Mouse (Mus musculus) adrenal gland (tissue): Measurements from ENCODE around the gene Sertad3.

Experiments used
- intact Hi-C: fragments of 180-260 bp; cut with DNase I; formaldehyde crosslinking; loops from one replicate; pipeline ENCODE4 v1.15.1; 2025
- long read RNA-seq, 2 experiments: library from polyadenylated mRNA; unstranded; transcript quantifications; one replicate each; pipeline ENCODE4 v2.0.0; 2020; ENCODE audit warnings: borderline replicate concordance in 1 of 2; ENCODE audit not compliant: insufficient replicate concordance in 1 of 2

The Sertad3 gene
- long read RNA-seq, experiment 1, transcript Sertad3-201 (2 exons, 1,329 nt): major isoform, 9 of 9 reads
- long read RNA-seq, experiment 1, partial matches to known transcripts: 0 of 9 reads
- long read RNA-seq, experiment 1, other reads (novel, unspliced or antisense): 0 of 9 reads
- long read RNA-seq, experiment 2, transcript Sertad3-201 (2 exons, 1,329 nt): major isoform, 14 of 16 reads
- long read RNA-seq, experiment 2, partial matches to known transcripts: 0 of 16 reads
- long read RNA-seq, experiment 2, other reads (novel, unspliced or antisense): 2 of 16 reads

- intact Hi-C loops: no loop called here
Observed at GRCm38 (mm10) chr7:27473156-27473834, at the start of gene Sertad3. TSS of gene Sertad3 (plus strand) at chr7:27473768.

- intact Hi-C loops: no loop called here
Observed at GRCm38 (mm10) chr7:27427387-27427786, 46.2 kb upstream of the Sertad3 start.

GRCm38 (mm10) chr7:27428002-27428401, 45.6 kb upstream of the Sertad3 start:
- intact Hi-C loops: no loop called here

DNA sequence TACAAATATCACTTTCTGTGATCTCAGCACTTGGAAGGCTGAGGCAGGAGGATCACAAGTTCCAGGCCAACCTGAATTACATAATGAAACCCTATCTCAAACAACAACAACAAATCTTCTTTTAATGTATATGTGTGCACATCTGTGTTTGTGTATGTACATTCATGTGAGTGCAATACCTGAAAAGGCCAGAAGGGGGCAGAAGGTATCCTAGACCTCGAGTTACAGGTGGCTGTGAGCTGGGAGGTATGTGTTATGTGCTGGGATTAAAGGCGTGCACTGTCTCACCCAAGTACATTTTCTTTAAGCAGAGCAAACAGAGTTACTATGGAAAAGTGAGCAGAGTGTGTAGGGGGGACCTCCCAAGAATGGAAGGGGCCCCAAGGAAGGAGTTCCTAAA, 44.4 kb upstream of the Sertad3 start:
- intact Hi-C loops: no loop called here

GRCm38 (mm10) chr7:27433349-27433748, 40.2 kb upstream of the Sertad3 start:
- intact Hi-C loops: no loop called here

DNA sequence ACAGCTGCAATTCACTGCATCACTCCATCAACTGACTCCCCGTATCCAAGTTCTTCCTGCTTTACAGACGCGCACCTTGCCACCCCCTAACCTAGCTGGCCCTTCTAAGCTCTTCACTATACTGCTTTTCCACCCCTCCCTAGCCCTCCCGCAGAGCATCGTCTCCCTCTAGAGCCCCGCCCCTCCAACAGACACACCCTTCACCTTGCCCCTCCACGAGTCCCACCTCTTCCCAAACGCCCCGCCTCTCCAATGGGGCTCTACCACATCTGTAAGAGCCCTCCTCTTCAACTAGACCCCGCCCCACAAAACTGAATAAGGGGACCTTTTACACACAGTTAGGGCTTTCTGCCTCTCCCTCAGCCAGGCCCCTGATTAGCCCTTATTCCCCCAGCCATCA, 39.8 kb upstream of the Sertad3 start:
- intact Hi-C loops: no loop called here

DNA sequence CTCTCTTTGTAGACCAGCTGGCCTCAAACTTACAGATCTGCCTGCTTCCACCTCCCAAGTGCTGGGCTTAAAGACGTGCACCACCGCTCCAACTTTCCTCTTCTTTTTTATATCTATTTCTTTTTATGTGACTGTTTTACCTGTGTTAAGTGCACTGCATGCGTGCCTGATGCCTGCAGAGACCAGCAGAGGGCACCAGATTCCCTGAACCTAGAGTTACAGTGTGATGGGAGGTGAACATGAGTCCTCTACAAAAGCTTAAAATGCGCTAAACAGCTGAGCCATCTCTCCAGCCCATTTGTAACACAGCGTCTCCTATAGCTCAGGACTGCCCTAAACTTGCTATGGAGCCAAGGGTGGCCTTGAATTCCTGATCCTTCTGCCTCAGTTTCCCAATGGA, 36.0 kb upstream of the Sertad3 start:
- intact Hi-C loops: no loop called here

DNA sequence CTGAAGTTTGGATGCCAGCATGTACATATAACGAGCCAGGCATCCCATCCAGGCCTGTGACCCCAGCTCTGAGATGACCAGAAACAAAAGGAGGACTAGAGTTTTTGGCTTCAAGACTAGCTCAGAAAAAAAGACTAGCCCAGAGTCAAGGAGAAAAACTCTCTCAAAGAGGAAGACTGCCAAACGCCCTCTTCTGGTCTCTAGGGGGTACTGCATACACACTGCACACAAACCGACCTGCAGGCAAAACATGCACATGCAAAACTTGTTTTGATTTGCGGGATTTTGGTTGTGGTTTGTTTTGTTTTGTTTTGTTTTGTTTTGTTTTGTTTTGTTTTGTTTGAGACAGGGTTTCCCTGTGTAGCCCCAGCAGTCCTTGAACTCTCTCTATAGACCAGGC, 33.6 kb upstream of the Sertad3 start:
- intact Hi-C loops: no loop called here

GRCm38 (mm10) chr7:27446051-27446450, 27.5 kb upstream of the Sertad3 start:
- intact Hi-C loops: no loop called here

DNA sequence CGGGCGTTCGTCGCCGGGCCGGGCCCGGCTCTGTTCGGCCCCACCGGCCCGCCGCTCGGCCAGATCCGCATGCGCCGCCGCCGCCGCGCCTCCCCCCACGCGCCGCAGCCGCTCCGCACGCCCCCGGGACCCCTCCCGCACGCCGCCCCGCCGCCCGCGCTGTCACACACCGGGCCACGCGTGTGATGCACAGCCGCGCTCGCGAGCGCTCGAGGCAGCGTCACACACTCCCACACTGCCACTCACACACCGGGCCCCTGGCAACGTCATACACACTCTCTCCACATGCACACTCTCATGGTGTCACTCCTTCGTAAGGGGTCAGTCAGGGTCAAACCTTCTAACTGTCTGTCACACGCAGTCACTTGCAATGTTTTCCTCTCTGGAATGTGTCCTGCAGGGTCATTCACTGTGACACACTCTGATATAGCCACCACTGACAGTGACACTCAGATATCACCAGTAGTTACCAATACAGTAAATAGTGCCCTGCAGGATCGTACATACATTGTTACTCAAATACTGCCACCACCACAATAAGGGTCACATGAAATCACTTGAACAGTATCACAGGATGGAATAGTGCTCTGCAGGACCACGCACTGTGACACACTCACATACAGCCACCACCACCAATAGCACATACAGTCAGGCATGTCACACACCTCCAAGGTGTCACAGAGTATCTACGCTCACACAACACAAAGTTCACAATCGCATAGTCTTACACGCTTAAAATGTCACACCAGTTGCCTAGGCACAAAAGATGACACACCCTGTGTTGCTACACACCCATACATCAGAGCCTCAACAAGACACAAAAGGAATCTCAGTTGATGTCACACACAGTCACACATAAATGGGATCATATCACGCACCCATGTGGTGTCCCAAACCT, 26.8 kb upstream of the Sertad3 start:
- intact Hi-C loops: no loop called here

- intact Hi-C loops: no loop called here
Observed at GRCm38 (mm10) chr7:27447419-27448286, 25.9 kb upstream of the Sertad3 start, which contains the start of the genes Sptbn4 and Blvrb. TSS of gene Sptbn4 (minus strand) at chr7:27447686. TSS of gene Blvrb (plus strand) at chr7:27447978.

DNA sequence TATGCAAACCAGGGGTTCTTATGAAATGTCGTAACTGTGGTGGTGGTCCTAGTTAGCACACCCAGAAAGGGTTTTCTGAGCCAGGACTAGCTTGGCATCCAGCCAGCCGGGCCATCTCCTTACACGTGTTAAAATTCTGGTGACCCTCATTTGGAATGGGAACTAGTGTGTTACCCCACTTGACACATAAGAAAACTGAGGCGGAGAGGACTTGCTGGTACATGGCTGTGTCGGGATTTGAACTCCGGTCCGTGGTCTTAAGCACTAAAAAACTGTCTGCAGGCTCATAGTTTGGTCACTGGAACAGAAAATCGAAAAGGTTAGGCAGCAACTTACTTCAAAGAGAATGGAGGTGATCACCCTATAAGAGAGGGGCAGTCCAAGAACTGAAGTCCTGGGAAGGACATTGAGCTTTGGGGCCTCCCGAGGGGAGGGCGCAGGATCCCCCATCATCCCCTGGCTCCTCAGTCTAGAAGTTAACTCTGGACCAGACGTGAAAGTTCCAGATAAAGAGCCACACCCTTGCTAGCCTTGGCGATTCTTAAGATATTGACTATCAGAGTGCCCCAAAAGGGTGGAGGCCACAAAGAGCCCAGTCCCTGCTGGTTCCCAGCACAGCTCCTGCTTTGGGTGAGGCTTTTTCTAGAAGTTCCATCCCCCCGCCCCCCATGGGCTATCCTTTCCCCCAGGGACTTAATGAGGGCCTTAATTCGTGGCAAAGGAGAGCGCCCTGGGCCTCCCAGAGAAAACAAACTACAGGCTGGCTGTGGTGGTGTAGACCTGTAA, 25.0 kb upstream of the Sertad3 start:
- intact Hi-C loops: no loop called here

DNA sequence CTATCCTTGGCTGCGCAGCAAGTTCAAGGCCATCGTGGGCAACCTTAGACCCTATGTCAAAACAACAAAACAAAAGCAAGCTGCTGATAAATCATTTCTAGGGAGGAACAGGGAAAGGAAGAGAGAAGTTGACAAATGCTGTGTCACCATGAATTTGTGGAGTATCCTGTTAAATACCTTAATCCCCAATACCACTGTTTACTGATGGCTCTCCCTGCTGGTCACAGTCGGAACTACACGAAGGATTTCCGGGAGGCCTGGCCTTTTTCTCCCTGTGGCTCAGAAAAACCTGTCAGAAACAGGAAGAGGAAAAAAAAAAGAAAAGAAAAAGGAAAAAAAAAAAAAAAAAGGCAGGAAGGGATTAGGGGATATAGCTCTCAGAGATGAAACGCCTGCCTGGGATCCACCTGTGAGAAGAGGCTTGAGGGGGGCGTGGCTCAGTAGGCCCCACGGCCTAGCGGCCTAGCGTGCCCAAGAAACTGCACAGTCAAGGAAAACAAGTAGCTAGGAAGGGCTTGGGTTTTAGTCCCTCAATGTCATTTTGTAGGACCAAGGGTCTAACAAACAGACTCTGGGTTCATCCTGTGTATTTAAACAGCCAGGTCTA, 24.2 kb upstream of the Sertad3 start:
- intact Hi-C loops: no loop called here

- intact Hi-C loops: loop anchor here (10.0 kb wide), 1 partner anchor 53 kb away; no protein-coding TSS in a partner anchor
Observed at GRCm38 (mm10) chr7:27451359-27451758, 22.2 kb upstream of the Sertad3 start.

- intact Hi-C loops: loop anchor here (10.0 kb wide), 1 partner anchor 53 kb away; no protein-coding TSS in a partner anchor
Observed at GRCm38 (mm10) chr7:27452206-27452770, 21.3 kb upstream of the Sertad3 start.

- intact Hi-C loops: loop anchor here (10.0 kb wide), 1 partner anchor 50 kb away; no protein-coding TSS in a partner anchor
Observed at GRCm38 (mm10) chr7:27454461-27455121, 19.0 kb upstream of the Sertad3 start.

DNA sequence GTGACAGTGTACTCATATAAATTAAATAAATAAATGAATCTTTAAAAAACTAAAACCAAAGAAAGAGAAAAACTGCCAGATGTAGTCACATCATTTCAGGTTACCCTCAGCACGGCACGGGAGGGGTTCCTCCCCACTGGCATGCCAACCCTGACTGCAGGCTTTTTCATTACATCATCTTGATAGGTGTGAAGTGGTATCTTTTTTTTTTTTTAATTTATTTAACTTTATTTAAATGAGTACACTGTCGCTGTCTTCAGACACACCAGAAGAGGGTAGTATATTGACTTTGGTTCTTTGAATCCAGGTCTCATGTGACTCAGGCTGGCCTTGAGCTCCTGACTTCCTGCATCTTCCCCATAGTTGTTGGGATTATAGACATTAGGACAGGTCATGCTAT, 18.3 kb upstream of the Sertad3 start:
- intact Hi-C loops: loop anchor here (10.0 kb wide), 1 partner anchor 50 kb away; no protein-coding TSS in a partner anchor

DNA sequence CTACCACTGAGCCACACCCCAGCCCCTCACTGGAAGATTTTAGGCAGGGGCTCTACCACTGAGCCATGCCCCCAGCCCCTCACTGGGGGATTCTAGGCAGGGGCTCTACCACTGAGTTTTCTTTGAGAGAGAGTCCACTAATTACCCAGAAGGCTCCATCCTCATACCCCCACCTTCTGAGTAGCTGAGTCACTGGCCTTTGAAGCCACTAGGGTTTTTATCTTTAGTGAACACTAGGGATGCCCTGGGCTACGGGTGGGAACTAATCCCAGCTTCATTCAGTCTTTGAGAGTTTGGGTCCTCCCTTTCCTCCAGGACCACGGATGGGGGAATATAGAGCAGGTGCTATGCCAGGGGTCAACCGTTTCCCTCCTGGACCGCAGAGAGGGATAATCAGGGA, 15.0 kb upstream of the Sertad3 start:
- intact Hi-C loops: loop anchor here (10.0 kb wide), 1 partner anchor 46 kb away; no protein-coding TSS in a partner anchor
